Mouse (Mus musculus) heart, embryonic 11.5 days (tissue): ENCODE measurements around the gene Tert. TPM values are rescaled to one million over a fixed set of nuclear protein-coding genes. Genes with fewer than 3 reads are reported as not detected.

Experiments
- ATAC-seq: fragments of 200-750 bp; cut with Nextera tagmentation; replicated peaks from 2 replicates; pipeline ENCODE4 v1.8.0; 2017; ENCODE audit warnings: moderate library complexity; ENCODE audit not compliant: insufficient number of reproducible peaks, low FRiP score, low TSS enrichment
- H3K27ac ChIP-seq: fragments of 300-500 bp; sonication (generic); 2 replicates; pipeline ENCODE4 v1.5.1; 2014; ENCODE audit warnings: mild to moderate bottlenecking, low read depth, low read length
- H3K27me3 ChIP-seq: fragments of 300-500 bp; sonication (generic); 2 replicates; pipeline ENCODE4 v1.6.1; 2014; ENCODE audit warnings: mild to moderate bottlenecking, low read length, mixed read lengths; ENCODE audit not compliant: control insufficient read depth, insufficient read depth
- H3K36me3 ChIP-seq: fragments of 300-500 bp; sonication (generic); 2 replicates; pipeline ENCODE4 v1.6.1; 2014; ENCODE audit warnings: mild to moderate bottlenecking, low read length, moderate library complexity, mixed read lengths; ENCODE audit not compliant: control insufficient read depth, insufficient read depth
- H3K4me1 ChIP-seq: fragments of 300-500 bp; sonication (generic); 2 replicates; pipeline ENCODE4 v1.6.1; 2014; ENCODE audit warnings: low read length; ENCODE audit not compliant: control insufficient read depth, insufficient read depth
- H3K4me2 ChIP-seq: fragments of 300-500 bp; sonication (generic); 2 replicates; pipeline ENCODE4 v1.6.1; 2014; ENCODE audit warnings: mild to moderate bottlenecking, moderate library complexity
- H3K4me3 ChIP-seq: fragments of 300-500 bp; sonication (generic); 2 replicates; pipeline ENCODE4 v1.5.1; 2014; ENCODE audit warnings: low read depth, low read length
- H3K9ac ChIP-seq: fragments of 300-500 bp; sonication (generic); 2 replicates; pipeline ENCODE4 v1.6.1; 2014; ENCODE audit warnings: mild to moderate bottlenecking, low read depth, low read length, moderate library complexity
- H3K9me3 ChIP-seq: fragments of 300-500 bp; sonication (generic); replicated peaks from 2 replicates; pipeline ENCODE4 v1.6.1; 2016; ENCODE audit warnings: low read length; ENCODE audit not compliant: control insufficient read depth
- WGBS: fragments of 180-500 bp; shearing (Covaris S2); extraction: QIAGEN DNeasy Blood & Tissue Kit; methylation state at CpG from one replicate; pipeline ENCODE4 v1.1.7; 2014; ENCODE audit not compliant: insufficient replicate concordance; 5-methylcytosine and 5-hydroxymethylcytosine counted together
- polyA plus RNA-seq: library from polyadenylated mRNA; unstranded; fragments of >200 nt; fragmentation: Nextera tagmentation; extraction: Ambion mirVana; gene quantifications from 2 replicates; pipeline ENCODE4 v1.2.1, GENCODE M21; 2014

The Tert gene
- polyA plus RNA-seq, 1 experiment from 2014 or later = 3.5 TPM

DNA sequence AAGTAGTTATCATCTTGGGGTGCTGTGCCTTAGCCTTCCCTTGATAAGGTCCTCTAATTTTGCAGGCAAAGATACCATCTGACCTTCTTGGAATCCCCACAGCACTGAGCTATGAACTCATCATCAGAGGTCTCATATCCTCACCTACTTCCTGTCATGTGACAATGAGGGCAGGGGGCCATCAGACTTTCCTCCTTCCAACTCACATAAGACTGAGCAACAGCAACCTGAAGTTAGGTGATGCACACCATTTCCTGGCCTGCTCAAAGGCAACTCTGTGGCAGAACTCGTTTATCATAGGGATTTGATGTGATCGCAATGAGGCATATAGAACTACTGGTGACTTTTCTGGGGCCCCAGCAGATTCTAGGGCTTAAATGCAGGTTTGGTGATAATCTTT, 55.5 kb downstream of the Tert start:
- H3K27ac ChIP-seq = no peak overlapping the region
- H3K27me3 ChIP-seq = no peaks in the 10 kb centered on the region
- no peak for ATAC-seq
- H3K4me1 ChIP-seq = no peaks in the 10 kb centered on the region
- no peak overlapping the region for H3K4me2 ChIP-seq
- no peak overlapping the region for H3K9ac ChIP-seq
- H3K9me3 ChIP-seq = no peaks in the 10 kb centered on the region
- WGBS = 88% methylated on average over 2 of the region's 2 CpGs
- H3K4me3 ChIP-seq = no peak overlapping the region
- no peaks in the 10 kb centered on the region for H3K36me3 ChIP-seq

DNA sequence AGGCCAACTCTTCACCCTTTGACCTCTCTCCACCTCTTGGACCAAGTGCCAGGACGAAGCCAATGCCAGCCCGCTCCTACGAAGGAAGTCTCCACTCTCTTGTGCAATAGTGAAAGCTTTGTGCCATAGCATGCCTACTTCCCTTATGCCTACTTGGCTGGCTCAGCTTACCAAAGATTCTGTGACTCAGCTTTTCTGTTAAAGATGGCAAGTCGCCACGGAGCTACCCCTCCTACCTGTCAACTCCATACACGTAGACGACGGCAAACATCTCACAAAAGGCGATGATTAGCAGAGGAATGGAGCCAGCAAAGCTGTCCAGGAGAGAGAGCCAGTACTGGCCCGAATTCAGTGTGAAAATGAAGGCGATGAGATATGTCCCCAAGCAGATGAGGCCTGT, 57.0 kb downstream of the Tert start:
- H3K9ac ChIP-seq = no peak overlapping the region
- no peak overlapping the region for H3K4me2 ChIP-seq
- no peaks in the 10 kb centered on the region for H3K9me3 ChIP-seq
- no peaks in the 10 kb centered on the region for H3K36me3 ChIP-seq
- H3K4me3 ChIP-seq = no peak overlapping the region
- H3K4me1 ChIP-seq = no peaks in the 10 kb centered on the region
- H3K27me3 ChIP-seq = no peaks in the 10 kb centered on the region
- WGBS = 80% methylated on average over 11 of the region's 11 CpGs
- H3K27ac ChIP-seq = no peak overlapping the region
- no peak for ATAC-seq

DNA sequence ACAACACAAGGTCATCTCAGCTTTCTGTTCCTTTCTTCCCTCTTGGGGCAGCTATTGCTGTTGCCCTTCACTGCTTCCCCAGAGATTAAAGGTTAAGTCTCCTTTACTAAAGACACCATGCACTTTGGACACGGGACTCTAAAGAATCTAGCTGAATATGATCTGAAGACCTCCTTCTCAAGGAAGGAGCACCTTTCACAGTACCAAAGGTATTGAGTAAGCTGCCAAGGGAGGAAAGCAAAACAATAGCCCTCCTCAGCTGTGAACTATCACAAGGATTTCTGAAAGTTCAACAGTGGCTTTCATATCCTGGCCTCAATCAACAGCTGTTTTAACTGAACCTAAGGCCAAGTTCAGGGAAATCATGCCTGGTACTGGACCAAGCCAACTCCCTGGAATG, 57.7 kb downstream of the Tert start:
- 82% methylated on average over 1 of the region's 1 CpGs for WGBS
- ATAC-seq = no peak
- H3K4me1 ChIP-seq = no peaks in the 10 kb centered on the region

DNA sequence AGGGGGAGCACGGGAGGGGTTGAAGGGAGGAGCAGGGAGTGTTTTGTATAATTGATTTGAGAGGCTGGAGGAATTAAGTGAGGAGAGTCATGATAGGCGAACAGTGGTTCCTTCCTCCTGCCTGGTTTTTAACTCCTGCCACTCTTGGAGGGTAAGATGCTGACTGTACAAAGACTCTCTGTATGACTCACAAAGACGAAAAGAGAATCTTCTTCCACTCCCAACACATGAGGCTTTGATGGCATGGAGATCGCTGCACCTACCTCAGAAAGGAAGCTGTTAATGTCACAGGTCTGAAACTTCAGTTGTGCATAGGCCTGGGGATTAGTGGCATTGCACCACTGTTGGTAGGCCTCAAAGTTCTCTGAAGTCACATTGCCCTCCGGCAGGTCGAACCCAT, 58.8 kb downstream of the Tert start:
- no peak for ATAC-seq
- no peaks in the 10 kb centered on the region for H3K4me1 ChIP-seq
- 75% methylated on average over 6 of the region's 6 CpGs for WGBS

More for the DNA sequence above, 57.7 kb downstream of the Tert start:
- H3K27me3 ChIP-seq = no peaks in the 10 kb centered on the region
- H3K4me2 ChIP-seq = no peak overlapping the region
- no peaks in the 10 kb centered on the region for H3K9me3 ChIP-seq
- no peak overlapping the region for H3K4me3 ChIP-seq
- no peak overlapping the region for H3K27ac ChIP-seq
- H3K36me3 ChIP-seq = no peaks in the 10 kb centered on the region
- no peak overlapping the region for H3K9ac ChIP-seq

DNA sequence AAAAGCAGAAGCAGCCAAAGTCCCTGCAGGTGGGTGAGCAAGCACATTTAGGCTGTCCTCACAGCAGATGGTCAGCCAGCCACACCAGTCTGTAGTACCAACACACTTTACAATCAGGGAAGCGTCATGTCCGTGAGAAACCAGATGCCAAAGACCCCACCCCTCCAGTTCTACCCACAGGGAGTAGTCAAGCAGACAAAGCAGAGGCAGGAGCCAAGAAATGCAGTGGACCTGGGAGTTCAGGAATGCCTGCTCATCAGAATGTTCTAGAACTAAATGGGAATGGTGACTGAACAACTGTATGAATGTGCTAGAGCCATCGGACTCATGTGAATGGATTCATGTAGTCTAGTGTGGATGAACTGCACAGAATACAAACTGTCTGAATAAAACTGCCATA, 60.9 kb downstream of the Tert start:
- ATAC-seq = no peak
- Histone ChIP-seq H3K9ac (no peak overlapping the region), H3K4me1 (no peaks in the 10 kb centered on the region), H3K4me2 (no peak overlapping the region), H3K27ac (no peak overlapping the region), H3K9me3 (no peaks in the 10 kb centered on the region), H3K4me3 (no peak overlapping the region), H3K27me3 (no peaks in the 10 kb centered on the region), H3K36me3 (no peaks in the 10 kb centered on the region)
- WGBS = 64% methylated on average over 3 of the region's 3 CpGs

More for the DNA sequence above, 58.8 kb downstream of the Tert start:
- no peaks in the 10 kb centered on the region for H3K9me3 ChIP-seq
- no peak overlapping the region for H3K4me3 ChIP-seq
- no peak overlapping the region for H3K4me2 ChIP-seq
- H3K9ac ChIP-seq = no peak overlapping the region
- H3K27me3 ChIP-seq = no peaks in the 10 kb centered on the region
- no peak overlapping the region for H3K27ac ChIP-seq
- no peaks in the 10 kb centered on the region for H3K36me3 ChIP-seq

DNA sequence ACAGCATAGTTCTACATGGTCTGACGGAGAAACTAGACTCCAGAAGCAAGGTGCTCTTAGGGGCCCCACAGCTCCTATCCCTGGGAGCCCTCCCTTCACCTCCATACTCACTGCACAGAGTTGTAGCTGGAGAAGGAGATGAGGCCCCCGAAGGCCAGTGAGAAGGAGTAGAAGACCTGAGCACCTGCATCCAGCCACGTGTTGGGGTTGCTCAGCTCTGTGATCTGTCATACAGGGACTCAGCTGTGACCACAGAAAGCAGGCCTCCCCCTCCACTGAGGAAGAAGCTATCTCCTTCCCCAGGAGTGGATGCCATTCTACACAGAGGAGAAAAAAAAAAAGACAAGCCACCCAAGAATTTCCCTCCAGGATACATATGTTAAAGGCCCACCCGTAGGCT, 62.2 kb downstream of the Tert start:
- Histone ChIP-seq H3K36me3 (no peaks in the 10 kb centered on the region), H3K9ac (no peak overlapping the region), H3K9me3 (no peaks in the 10 kb centered on the region), H3K27me3 (no peaks in the 10 kb centered on the region), H3K4me1 (no peaks in the 10 kb centered on the region), H3K4me2 (no peak overlapping the region), H3K4me3 (no peak overlapping the region), H3K27ac (no peak overlapping the region)
- 60% methylated on average over 4 of the region's 4 CpGs for WGBS
- ATAC-seq = no peak

DNA sequence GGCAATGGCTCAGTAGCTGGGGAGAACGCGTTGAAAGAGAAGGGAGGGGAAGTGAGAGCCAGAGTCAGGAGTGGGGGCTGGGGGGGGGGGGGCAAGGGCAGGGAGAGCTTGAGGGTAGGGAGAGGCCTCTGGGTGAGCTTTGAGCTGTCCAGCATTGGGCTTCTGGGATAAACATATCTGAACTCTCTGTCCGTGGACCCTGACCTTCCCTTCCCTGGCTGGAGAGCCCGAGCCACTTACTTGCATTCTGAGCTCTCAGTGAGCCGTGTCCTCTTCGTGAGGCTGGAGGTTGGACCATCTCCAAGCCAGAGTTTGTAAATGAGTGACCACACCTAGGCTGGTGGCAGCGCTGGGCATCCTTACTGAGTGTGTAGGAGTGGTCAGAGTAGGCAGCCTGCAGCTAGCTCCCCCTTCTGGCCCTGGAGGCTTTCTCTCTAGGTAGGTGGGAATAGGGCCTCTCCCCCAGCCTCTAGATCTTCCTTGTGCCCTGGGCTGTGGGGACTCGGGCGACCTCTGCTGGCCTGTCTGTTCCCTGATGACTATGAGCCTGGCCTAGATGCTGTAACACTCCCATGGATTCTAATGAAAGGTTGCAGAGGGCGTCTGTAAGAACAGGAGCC, 65.6 kb downstream of the Tert start:
- H3K27me3 ChIP-seq = no peaks in the 10 kb centered on the region
- no peak overlapping the region for H3K9ac ChIP-seq
- no peak overlapping the region for H3K4me3 ChIP-seq
- no peak overlapping the region for H3K27ac ChIP-seq
- 31% methylated on average over 10 of the region's 10 CpGs for WGBS
- H3K9me3 ChIP-seq = no peaks in the 10 kb centered on the region
- H3K4me2 ChIP-seq = no peak overlapping the region
- no peaks in the 10 kb centered on the region for H3K36me3 ChIP-seq
- H3K4me1 ChIP-seq = no peaks in the 10 kb centered on the region
- 0 out of 2 replicates have a peak, but pooled peaks have one; percentile 27 for ATAC-seq

DNA sequence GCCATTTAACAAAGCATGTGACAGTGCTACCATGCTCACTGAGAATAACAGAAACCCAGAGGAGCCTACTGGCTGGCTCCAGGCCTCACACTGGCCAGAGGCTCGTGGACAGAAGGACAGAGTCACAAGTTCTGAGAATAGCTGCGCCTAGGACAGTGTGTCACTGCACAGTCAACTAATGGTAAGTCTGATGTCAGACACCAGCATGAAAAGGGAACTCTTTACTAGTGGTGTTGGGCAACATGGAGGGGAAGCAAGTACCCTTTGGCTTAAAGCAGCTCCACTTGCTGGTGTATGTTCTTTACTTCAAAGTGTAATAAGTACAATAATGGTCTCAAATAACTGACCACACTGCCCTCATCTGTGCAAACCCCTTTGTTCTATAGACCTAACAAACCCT, 66.6 kb downstream of the Tert start:
- no peaks in the 10 kb centered on the region for H3K36me3 ChIP-seq
- no peak for ATAC-seq
- H3K9me3 ChIP-seq = no peaks in the 10 kb centered on the region
- no peak overlapping the region for H3K4me3 ChIP-seq
- no peaks in the 10 kb centered on the region for H3K4me1 ChIP-seq
- no peak overlapping the region for H3K4me2 ChIP-seq
- H3K27ac ChIP-seq = no peak overlapping the region
- H3K27me3 ChIP-seq = no peaks in the 10 kb centered on the region
- no peak overlapping the region for H3K9ac ChIP-seq
- 58% methylated on average over 2 of the region's 2 CpGs for WGBS

DNA sequence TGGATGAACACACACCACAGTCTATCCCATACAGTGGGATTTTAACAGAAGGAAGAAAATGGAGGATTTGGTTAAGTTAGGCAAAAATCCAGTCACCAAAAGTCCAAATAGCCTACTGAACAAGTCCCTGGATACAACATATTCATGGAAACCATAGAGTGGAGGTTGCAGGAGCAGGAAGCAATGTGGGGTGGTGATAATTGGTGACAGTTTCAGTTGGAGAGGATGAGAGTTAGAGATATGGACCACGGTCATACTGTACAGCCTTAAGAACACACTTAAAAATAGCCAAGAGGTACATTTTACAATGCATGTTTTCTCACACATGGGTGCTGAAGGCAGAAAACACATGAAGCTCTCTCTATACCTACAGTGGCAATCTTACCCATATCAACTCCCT, 68.3 kb downstream of the Tert start:
- no peak for ATAC-seq
- Histone ChIP-seq H3K4me3 (no peak overlapping the region), H3K9ac (no peak overlapping the region), H3K36me3 (no peaks in the 10 kb centered on the region), H3K4me1 (no peaks in the 10 kb centered on the region), H3K27ac (no peak overlapping the region), H3K27me3 (no peaks in the 10 kb centered on the region), H3K9me3 (no peaks in the 10 kb centered on the region), H3K4me2 (no peak overlapping the region)
- 54% methylated on average over 1 of the region's 1 CpGs for WGBS
